Mouse (Mus musculus): ENCODE data around the gene Rbfox1. TPM values are rescaled to one million over a fixed set of nuclear protein-coding genes. Genes with fewer than 3 reads are reported as not detected.

Rbfox1 gene
- total and polyA plus RNA-seq, 3 experiments, result not detected

- DNase-seq (ENCODE audit: low read depth, low spot score), result no peak
- H3K79me2 ChIP-seq (ENCODE audit: control insufficient read depth, insufficient read depth, low read length, poor library complexity), result no peaks in the 10 kb centered on the region
- no peaks in the 10 kb centered on the region for H3K36me3 ChIP-seq (ENCODE audit: control insufficient read depth in 1 of 2, insufficient read depth in 2 of 2, low read length in 2 of 2)
- no peak overlapping the region for H3K9ac ChIP-seq (ENCODE audit: control insufficient read depth, low read depth, low read length, poor library complexity, severe bottlenecking)
- TF ChIP-seq CHD2 (IDR thresholded peaks at IDR 0.05; ENCODE audit: low read length) (no peak), ZMIZ1 (IDR thresholded peaks at IDR 0.05; ENCODE audit: low read depth, low read length) (no peak), SMC3 (IDR thresholded peaks at IDR 0.05; ENCODE audit: low read depth, low read length) (no peak), TBP (IDR thresholded peaks at IDR 0.05; ENCODE audit: low read depth, low read length) (no peak), MAX (IDR thresholded peaks at IDR 0.05; ENCODE audit: low read length) (no peak), E2F4 (IDR thresholded peaks at IDR 0.05; ENCODE audit: borderline replicate concordance, low read depth, low read length) (no peak), BHLHE40 (IDR thresholded peaks at IDR 0.05; ENCODE audit: borderline replicate concordance, low read depth, low read length) (no peak), MAFK (IDR thresholded peaks at IDR 0.05; ENCODE audit: borderline replicate concordance, low read depth, low read length) (no peak), CTCF (IDR thresholded peaks at IDR 0.05 in 2 of 3, conservative IDR thresholded peaks at IDR 0.05 in 1 of 3; ENCODE audit: control insufficient read depth in 1 of 3, insufficient read depth in 1 of 3, low read depth in 2 of 3, low read length in 3 of 3, poor library complexity in 1 of 3, severe bottlenecking in 1 of 3) (no peak), CHD1 (IDR thresholded peaks at IDR 0.05; ENCODE audit: low read depth, low read length) (no peak), NRF1 (IDR thresholded peaks at IDR 0.05; ENCODE audit: insufficient read depth, low read depth, low read length, poor library complexity, severe bottlenecking) (no peak), MEF2A (IDR thresholded peaks at IDR 0.05; ENCODE audit: extremely low read depth, insufficient replicate concordance, low read depth, low read length, poor library complexity, severe bottlenecking) (no peak), TCF12 (IDR thresholded peaks at IDR 0.05; ENCODE audit: low read depth, low read length) (no peak), GABPA (IDR thresholded peaks at IDR 0.05; ENCODE audit: low read depth, low read length) (no peak)
- no peaks in the 10 kb centered on the region for H3K4me1 ChIP-seq (ENCODE audit: control insufficient read depth in 1 of 2, insufficient read depth in 2 of 2, low read length in 2 of 2)
- H3K27me3 ChIP-seq (ENCODE audit: control insufficient read depth in 1 of 2, insufficient read depth in 2 of 2, low read length in 2 of 2), result no peaks in the 10 kb centered on the region
- H3K4me3 ChIP-seq (ENCODE audit: control insufficient read depth in 1 of 2, insufficient read depth in 1 of 2, low read depth in 2 of 2, low read length in 2 of 2), result no peak overlapping the region
- H3K27ac ChIP-seq (ENCODE audit: control insufficient read depth, low read depth, low read length), result no peak overlapping the region
- H3K9me3 ChIP-seq (replicated peaks; ENCODE audit: insufficient read depth, low read length), result no peaks in the 10 kb centered on the region
These were observed 1034.5 kb downstream of the Rbfox1 start for GRCm38 (mm10) chr16:6919681-6920080.

GRCm38 (mm10) chr16:6927661-6928060 lies 1042.5 kb downstream of the Rbfox1 start:
- Histone ChIP-seq H3K4me1 (ENCODE audit: control insufficient read depth in 1 of 2, insufficient read depth in 2 of 2, low read length in 2 of 2) (no peaks in the 10 kb centered on the region), H3K4me3 (ENCODE audit: control insufficient read depth in 1 of 2, insufficient read depth in 1 of 2, low read depth in 2 of 2, low read length in 2 of 2) (no peak overlapping the region), H3K79me2 (ENCODE audit: control insufficient read depth, insufficient read depth, low read length, poor library complexity) (no peaks in the 10 kb centered on the region), H3K9me3 (replicated peaks; ENCODE audit: insufficient read depth, low read length) (no peaks in the 10 kb centered on the region), H3K9ac (ENCODE audit: control insufficient read depth, low read depth, low read length, poor library complexity, severe bottlenecking) (no peak overlapping the region), H3K27me3 (ENCODE audit: control insufficient read depth in 1 of 2, insufficient read depth in 2 of 2, low read length in 2 of 2) (no peaks in the 10 kb centered on the region), H3K36me3 (ENCODE audit: control insufficient read depth in 1 of 2, insufficient read depth in 2 of 2, low read length in 2 of 2) (no peaks in the 10 kb centered on the region), H3K27ac (ENCODE audit: control insufficient read depth, low read depth, low read length) (no peak overlapping the region)
- no peak for DNase-seq (ENCODE audit: low read depth, low spot score)
- no peak for TF ChIP-seq ELF1 (IDR thresholded peaks at IDR 0.05; ENCODE audit: low read depth, low read length)
- no peak for TF ChIP-seq RCOR1 (IDR thresholded peaks at IDR 0.05; ENCODE audit: low read depth, low read length)
- TF ChIP-seq POLR2AphosphoS5 (IDR thresholded peaks at IDR 0.05; ENCODE audit: borderline replicate concordance, low read depth, low read length), result no peak
- TF ChIP-seq MEF2A (IDR thresholded peaks at IDR 0.05; ENCODE audit: extremely low read depth, insufficient replicate concordance, low read depth, low read length, poor library complexity, severe bottlenecking), result no peak
- no peak for TF ChIP-seq TCF12 (IDR thresholded peaks at IDR 0.05; ENCODE audit: low read depth, low read length)
- no peak for TF ChIP-seq BHLHE40 (IDR thresholded peaks at IDR 0.05; ENCODE audit: borderline replicate concordance, low read depth, low read length)
- no peak for TF ChIP-seq E2F4 (IDR thresholded peaks at IDR 0.05; ENCODE audit: borderline replicate concordance, low read depth, low read length)
- TF ChIP-seq GABPA (IDR thresholded peaks at IDR 0.05; ENCODE audit: low read depth, low read length), result no peak
- no peak for TF ChIP-seq ZMIZ1 (IDR thresholded peaks at IDR 0.05; ENCODE audit: low read depth, low read length)
- TF ChIP-seq MYC (IDR thresholded peaks at IDR 0.05; ENCODE audit: low read depth, low read length), result no peak
- no peak for TF ChIP-seq MAZ (IDR thresholded peaks at IDR 0.05; ENCODE audit: low read depth, low read length)
- no peak for TF ChIP-seq POLR2AphosphoS2 (IDR thresholded peaks at IDR 0.05; ENCODE audit: low read length)
- no peak for TF ChIP-seq TAL1 (IDR thresholded peaks at IDR 0.05; ENCODE audit: low read length)
- TF ChIP-seq NELFE (IDR thresholded peaks at IDR 0.05; ENCODE audit: low read depth, low read length), result no peak
- no peak for TF ChIP-seq HCFC1 (IDR thresholded peaks at IDR 0.05; ENCODE audit: low read depth, low read length)
- TF ChIP-seq GATA1 (IDR thresholded peaks at IDR 0.05; ENCODE audit: low read depth, low read length), result no peak
